Mouse (Mus musculus): ENCODE data around the gene Tyk2.

Tyk2 gene

DNA sequence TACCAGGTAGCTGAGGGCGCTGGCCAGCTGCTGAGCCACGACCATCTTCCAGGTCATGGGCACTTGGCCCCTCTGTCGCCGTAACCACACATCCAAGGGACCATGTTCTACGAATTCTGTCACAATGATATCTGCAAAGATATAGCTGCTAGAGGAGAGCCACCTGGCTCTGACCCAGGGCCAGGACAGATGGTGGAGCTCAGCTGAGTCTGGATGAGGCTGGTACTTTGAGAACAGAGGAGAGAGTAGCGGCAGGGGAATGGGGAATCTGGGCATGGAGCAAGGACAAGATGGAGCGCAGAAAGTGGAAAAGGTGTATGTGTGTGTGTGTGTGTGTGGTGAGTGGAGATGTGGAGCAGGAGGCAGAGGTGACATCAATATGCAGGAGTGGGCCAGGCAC lies 16.9 kb downstream of the Tyk2 start:
- no peak for DNase-seq (ENCODE audit: low spot score)

DNA sequence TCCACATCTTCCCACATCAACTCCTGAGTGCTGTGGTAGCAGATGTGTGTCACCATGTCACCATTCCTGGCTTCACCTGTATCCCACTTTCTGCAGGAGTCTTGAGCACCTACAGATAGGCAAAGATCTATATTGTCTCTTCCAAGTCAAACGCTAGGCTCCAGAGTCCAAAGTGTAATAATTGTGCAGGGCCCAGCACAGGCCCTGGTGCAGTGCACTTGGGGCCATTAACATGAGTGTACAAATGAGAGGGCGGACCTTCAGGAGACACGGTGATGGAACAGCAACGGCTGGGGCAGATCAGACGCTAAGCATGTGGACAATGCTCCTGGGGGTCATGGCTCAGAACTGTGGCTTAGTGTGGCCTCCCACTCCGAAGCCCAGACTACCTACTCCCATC lies 17.3 kb downstream of the Tyk2 start:
- DNase-seq (ENCODE audit: low spot score): no peak

DNA sequence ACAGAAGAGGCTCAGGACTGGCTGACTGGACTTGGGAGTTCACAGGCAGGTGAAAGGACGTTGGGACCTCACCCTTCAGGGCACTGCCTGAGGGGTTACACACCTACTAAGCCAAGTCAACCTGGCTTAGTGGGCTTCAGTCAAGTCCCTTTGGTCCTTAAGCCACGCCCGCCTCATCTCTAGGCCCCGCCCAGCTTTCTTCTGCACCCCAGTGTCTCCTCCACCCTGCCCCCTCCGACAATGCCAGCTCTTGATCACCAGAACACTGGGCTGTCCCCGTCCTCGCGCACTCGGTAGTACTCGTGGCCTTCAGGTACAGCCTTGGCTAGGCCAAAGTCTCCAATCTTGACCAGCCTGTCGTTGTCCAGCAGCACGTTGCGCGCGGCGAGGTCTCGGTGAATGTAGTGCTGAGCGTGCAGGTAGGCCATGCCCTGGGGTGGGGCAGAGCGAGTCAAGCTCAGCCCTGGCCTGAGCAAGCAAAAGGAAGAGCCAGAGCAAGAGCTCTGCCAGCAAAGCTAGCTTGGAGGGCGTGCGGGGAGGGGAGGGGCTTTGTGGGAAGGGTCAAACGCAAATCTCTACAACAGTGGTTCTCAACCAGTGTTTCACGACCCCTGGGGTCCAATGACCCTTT lies 23.3 kb downstream of the Tyk2 start:
- DNase-seq (ENCODE audit: low spot score): no peak

DNA sequence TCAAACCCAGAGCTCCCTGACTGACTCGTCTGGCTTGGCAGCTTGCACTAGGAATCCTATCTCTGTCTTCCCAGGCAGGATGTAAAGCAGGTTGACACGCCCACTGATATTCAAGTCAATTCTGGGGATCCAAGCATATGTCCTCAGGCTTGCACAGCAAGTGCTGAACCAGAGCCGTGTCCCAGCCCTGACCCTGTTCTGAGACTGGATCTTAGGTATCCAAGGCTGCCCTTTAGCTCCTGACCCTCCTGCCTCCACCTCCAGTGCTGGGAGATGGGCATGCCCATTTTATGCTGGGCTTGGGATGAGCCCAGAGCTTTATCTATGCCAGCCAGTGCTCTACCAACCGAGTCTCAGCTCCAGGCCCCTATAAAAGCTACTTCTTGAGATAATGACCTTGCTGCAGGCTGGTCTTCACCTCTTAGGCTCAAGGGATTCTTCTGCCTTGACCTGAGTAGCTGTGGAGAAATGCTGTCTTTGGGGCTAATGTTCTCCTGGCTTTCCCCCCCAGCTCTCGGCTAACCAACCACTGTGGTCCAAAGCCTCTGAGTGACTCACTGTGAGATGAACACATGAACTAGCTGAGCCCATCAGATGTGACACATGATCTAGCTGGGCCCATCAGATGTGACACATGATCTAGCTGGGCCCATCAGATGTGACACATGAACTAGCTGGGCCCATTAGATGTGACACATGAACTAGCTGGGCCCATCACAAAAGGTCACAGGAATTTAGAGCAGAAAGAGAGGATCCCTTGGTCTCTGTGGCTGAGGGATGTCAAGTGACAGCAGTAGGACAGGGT lies 25.1 kb downstream of the Tyk2 start:
- DNase-seq (ENCODE audit: low spot score): no peak

DNA sequence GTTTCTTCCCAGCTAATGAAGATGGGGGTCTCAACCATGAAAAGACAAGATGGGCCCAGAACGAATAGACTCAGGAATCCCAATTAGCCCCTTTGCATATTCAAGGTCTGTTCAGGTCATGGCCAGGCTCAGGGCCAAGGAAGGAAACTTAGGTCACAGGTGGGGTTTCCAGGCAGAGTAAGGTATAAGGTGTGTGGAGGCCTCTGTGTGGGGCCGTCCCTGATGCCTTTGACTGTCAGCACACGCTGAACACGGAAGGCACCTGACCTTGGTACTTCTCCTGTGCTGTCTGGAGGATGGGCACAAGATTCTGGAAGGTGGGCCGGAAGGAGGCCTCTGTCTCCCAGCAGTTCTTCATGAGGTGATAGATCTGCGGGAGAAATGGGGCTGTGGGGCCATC lies 26.2 kb downstream of the Tyk2 start:
- no peak for DNase-seq (ENCODE audit: low spot score)

DNA sequence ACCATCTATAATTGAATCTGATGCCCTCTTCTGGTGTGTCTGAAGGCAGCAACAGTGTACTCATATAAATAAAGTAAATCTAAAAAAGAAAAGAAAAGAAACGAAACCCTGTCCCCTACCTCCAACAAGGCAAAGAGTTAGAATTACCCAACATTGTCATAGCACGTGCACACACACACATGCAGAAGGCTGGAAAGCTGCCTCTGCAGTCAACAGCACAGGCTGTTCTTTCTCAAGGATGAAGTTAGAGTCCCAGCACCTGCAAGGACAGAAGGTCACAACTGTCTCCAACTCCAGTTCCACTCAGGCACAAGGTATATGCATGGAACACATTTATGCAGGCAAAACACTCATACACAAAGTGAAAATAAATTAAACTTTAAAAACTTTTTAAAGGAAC lies 29.0 kb downstream of the Tyk2 start:
- DNase-seq (ENCODE audit: low spot score): no peak

DNA sequence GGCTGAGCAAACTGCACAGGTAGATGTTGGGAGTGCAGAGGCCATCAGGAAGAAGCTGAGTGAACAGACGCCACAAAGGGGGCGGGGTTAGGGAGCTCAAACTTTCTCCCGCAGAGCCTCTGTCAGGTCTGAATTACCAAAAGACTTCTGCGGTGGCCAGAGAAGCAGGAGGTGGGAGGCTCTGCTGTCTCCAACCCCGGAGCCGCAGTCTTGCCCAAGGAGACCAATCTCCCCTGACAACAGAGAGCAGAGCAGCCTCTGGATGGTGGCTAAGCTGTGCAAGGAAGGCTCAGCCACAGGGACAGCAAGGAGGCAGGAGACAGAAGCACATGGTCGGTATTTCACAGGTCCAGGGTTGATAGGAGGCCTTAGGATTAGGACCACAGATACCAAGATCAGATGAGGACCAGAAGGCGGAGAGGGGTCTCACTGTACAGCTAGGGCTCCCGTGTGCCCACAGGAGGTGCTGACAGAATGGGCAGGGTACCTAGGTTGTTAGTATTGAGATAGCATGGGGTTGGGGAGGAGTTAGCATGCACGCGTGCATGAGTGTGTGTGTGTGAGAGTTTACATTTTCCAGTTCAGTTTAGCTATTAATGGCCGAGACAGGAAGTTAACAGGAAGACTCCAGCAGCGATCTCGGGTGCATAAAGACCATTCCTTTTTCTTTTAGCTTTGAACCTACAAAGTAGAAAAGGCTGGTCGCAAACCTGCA lies 30.4 kb downstream of the Tyk2 start:
- no peak for DNase-seq (ENCODE audit: low spot score)

DNA sequence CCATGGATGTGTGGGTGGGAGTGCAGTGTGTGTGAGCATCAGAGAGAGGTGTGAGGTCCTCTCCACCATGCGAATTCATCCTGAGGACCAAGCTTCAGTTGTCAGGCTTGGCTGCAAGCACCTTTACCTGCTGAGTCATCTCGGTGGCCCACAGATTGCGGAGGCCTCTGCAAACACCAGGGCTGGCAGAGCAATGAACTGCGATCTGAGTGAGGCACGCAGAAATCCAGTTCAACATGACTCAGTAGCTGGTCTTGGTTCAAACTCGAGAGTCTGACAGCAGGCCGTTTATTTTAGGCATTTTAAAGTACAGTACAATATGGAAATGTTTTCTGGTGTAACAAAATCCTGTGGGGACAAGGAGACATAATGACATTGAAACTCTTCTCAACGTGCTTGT lies 33.2 kb downstream of the Tyk2 start:
- peak; percentile 49 for DNase-seq (ENCODE audit: low spot score)

DNA sequence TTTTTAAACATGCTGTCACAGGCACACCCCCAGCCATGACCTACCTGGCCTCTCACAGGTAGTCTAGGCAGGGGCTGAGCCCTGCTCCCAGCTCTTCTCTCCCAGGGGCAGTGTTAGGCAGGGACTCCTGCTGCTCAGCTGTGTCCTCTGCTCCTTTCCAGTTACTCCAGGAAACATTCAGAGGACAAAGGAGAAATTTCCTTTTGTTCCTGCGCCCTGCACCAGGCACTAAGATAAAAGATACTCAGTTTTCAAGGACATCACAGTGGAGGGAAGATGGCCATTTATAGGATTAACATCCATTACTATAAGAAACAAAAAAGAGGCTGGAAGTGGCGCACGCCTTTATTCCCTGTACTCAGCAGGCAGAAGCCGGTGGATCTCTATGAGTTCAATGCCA lies 35.1 kb downstream of the Tyk2 start:
- no peak for DNase-seq (ENCODE audit: low spot score)

DNA sequence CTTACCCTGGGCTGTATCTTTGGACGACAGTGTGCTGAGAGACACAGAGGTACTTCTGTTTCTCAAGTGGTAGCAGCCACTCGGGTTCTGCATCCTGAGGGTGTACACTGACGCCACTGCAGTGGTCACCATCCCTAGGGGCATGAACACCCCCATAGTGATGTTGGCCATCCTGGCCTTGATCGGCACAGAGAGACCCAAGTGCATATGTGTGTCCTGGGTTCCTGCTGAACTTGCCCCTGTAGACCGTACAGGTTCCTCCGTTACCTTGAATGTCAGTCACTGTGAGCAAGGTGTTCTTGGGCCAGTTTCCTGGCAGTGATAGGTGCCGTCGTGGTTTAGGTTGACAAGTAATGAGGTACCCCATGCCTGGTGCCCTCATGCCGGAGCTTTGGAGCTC lies 37.6 kb downstream of the Tyk2 start:
- no peak for DNase-seq (ENCODE audit: low spot score)

DNA sequence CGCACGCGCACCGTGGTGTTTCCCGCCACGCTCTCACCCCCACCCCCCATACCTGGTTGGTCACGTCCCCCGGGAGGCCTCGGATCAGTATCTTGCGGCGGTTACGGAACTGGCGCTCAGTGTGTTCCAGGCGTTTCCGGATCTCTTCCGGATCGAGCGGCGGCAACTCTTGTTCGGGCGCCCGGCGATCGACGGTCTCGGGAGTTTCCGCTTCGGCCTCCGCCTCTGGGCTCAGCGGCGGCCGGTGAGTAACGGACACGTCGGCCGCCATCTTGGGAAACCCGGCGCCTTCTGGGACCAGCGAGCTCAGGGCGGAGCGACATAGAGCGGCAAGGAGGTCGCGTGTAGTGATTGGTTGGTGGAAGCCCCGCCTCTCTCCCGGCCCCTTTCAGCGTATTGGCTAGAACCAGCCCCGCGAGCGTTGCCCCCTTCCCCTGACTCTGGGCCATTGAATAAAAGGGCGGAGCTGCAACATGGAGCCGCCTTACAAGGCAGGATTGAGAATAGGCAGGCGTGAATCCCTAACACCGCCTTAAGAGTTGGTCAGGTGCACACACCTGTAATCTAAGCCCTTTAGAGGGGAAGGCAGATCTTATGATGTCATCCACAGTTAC lies 39.2 kb downstream of the Tyk2 start, which contains the start of the genes Gm38431 and Raver1:
Gene Gm38431 (minus strand): TSS at position 291 of the 614 bp plus-strand sequence.
Gene Raver1 (minus strand): TSS at position 302 of the 614 bp plus-strand sequence.
- peak; percentile 98 for DNase-seq (ENCODE audit: low spot score)

DNA sequence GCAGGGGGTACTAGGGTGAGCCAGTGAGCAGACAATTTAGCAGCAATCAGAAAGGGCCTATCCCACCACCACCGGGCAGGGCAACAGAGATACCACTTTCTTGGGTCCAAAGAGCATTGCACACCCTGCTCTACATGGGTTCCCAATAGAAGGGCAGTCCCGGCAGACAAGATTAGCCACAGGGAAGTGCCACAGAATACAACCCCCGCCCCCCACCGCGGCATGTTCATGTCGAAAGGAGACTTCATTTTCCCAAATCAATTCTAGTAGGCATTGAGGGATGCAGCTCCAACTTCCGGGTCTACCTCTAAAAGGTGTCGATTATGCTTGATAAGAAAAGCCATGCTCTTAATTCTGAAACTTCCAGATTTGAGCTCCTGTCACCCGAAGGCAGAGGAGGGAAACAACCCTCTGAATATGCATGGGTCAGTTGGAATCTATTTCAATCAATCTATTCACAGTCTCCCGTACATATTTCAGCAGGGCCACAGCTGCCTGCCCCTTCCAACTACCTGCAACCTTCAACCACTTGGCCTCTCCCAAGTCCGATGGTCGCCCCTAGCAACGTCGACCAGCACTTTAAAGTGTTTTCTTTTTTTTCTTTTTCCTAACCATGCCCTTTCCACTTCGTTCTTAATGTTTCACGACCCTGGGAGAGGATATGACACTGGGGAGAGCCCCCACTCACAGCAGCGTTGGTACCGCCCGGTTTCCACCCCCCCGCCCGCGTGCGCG lies 39.9 kb downstream of the Tyk2 start:
- DNase-seq (ENCODE audit: low spot score): no peak

DNA sequence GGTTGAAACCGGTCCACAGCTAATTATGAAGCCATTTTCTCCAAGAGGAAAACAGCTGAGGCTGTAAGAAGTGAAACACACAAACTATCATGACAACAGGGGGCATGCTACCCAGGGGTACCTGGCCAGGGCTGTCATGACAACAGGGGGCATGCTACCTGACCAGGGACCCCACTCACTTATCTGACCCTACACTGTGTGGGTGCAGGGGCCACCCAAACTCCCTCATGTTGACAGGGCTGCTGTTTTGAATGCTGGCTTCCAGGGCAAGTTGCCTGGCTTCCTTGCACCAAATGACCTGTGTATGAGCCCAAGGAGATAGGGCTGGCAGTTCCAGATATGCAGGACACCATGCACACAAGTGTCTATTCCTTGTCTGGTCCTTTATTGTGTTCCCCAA lies 40.5 kb downstream of the Tyk2 start:
- DNase-seq (ENCODE audit: low spot score): no peak

DNA sequence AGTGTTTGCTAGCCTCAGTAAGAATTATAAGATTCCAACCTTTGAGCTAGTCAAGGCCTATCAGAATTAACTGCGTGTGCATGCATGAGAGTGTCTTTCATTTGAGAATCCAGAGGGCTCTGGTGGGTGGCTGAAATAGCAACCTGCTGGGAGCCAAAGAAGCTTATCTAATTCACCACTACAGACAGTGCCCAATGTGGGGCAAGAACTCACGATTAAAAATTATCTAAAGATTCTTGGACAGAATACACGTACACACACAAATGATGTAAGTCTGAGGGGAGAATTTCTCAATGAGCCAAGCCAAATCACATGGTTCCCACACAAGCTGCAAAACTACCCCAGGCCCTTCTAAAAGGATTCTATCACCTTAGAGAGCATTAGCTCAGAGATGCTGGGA lies 47.7 kb downstream of the Tyk2 start:
- DNase-seq (ENCODE audit: low spot score): no peak

DNA sequence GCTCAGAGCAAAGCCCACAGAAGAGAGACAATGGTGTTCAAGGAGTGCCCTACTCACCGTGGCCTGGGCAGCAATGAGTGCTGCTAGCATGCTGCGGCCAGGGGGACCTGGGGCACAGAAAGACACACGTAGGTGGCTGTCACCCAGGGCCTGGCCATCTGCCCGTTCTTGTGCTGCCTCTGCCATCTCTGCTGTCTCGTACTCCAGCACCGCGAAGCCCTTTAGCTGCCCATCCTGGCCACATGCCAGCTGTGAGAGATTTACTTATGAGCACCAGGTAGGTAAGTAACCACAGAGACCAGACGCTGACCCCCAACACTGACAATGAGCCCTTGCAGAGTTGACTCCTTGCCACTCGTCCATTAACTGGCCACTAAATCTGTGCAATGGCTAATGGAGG lies 49.9 kb downstream of the Tyk2 start:
- no peak for DNase-seq (ENCODE audit: low spot score)

DNA sequence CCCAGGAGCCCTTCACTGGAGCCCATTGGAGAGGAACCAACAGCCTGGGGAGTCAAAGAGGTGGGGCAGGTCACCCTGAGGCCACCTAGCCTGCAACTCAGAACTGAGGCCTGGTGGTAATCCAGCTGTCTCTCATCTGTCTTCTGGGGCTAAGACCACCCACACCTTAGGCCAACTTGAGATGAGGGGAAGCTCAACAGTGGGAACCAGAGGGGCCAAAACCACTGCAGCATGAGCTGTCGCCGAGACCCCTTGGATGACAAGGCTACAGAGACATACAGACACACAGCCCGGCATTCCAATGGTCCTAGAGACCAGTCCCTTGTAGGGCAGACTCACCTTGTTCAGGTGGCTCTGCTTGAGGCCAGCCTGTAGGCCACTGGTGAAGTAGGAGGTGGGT lies 55.4 kb downstream of the Tyk2 start:
- DNase-seq (ENCODE audit: low spot score): no peak

DNA sequence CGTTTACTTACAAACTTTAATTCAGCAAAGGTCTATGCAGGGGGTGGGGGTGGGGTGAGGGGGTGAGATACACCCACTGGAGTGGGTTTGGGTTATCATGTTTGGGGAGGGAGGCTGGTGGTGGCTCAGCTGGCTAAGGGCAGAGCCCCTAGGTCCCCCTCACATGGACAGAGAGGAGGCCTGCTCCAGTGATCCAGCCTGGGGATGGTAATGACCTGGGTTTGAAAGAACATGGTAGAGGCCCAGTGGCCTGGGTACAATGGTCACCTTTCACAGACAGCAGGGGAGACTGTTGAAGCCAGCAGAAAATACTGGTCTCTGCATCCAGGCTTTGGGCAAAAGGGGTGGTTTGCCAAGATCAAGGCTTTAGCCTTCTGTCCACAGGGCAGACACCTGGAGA lies 56.9 kb downstream of the Tyk2 start:
- DNase-seq (ENCODE audit: low spot score): no peak

DNA sequence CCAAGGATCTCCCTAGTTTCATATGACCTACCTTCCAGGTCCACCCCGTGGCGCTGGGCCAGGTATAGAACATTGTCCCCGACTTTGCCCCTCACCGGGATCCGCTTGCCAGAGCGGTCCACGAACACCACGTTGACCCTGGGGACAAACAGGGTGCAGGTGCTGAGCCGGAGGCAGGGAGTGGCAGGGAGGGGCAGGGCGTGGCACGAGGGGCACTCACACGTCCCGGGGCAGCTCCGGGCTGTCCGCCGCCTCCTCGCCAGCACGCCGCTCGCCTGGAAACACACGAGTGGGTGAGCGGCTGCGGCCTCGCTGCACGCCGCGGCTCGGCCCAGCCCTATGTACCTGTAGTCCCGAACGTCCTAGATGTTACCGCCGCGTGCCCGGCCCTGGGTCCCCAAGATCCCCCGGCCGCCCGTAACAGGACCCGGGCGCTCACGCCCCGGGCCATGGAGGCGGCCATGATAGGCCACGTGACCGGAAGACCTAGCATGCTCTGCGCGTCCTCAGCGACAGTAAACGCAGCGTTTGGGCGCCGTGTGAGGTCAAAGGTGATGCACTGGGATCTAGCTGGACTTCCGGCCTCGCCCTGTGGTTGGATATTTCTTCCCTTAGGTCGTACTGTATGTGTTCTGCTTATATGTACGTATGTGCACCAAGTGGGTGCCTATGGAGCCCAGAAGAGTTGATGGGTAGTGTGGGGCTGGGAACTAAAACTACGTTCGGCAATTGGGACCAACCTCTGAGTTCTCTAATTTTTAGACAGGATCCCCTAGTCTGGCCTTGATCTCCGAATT lies 57.8 kb downstream of the Tyk2 start, which contains the start of the genes Gm49373 and Fdx1l:
Gene Gm49373 (minus strand): TSS at position 53 of the 797 bp plus-strand sequence.
Gene Fdx1l (minus strand): TSS at position 571 of the 797 bp plus-strand sequence.
- DNase-seq (ENCODE audit: low spot score): peak; percentile 90

DNA sequence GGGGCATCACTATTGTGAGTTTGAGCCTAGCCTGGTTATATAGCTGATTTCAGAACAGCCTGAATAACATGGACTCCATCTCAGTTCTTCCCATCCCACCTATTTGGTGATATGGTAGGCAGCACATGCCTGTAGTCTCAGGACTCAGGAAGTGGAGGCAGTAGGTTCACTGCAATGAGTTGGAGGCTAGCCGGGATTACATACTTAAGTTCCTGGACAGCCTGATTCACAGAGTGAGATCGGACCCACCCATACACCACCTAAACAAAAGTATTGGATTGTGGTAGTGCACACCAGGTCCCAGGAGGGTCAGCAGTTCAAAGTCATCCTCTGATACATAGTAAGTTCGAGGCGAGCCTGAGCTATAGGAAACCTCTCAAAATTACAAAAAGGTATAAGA lies 58.4 kb downstream of the Tyk2 start:
- no peak for DNase-seq (ENCODE audit: low spot score)

DNA sequence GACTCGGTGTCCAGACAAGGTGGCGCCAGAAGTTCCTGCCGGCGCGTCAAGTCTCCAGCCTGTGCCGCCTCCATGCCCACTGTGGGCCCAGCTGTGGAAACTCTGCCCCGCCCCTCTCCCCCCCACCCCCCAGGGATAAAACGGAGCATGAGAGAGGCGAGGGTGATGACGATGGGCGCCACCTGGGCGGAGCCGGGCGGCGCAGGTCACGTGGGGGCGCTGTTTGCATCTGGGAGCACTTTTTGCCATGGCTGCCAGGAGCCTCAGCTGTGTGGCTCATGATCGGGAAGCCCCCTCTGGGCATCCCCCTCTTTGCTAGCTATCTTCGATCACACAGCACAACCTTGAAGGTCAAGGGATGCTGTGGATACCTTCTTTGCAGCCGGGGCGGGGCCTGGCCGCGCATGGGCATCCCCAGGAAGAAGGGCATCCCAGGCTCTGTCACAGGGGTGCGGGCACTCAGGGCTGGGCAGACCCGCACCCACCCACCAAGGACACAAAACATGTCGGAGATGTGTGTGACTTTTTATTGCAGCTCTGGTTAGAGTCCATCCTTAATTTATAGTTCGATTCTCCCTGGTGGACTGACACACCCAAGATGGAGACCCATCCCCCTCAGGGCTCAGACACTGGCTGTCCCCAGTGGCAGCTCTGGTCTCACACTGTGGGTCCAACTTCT lies 63.9 kb downstream of the Tyk2 start, which contains the start of gene Zglp1:
Gene Zglp1 (minus strand): TSS at position 88 of the 679 bp plus-strand sequence.
- no peak for DNase-seq (ENCODE audit: low spot score)

All from urinary bladder, postnatal 14 days (tissue).